Mouse (Mus musculus) small intestine, adult 2 months (tissue): Measurements from ENCODE around the gene Dcdc2c.

ENCODE experiments used
- CTCF ChIP-seq: fragments of 200-500 bp; IDR thresholded peaks from 2 replicates; pipeline ENCODE4 v1.5.1; 2012; ENCODE audit warnings: low read depth, mild to moderate bottlenecking, control low read depth, inconsistent platforms, low read length, moderate library complexity, mixed read lengths; ENCODE audit not compliant: insufficient replicate concordance, insufficient read length; ENCODE audit errors: extremely low read depth
- POLR2A ChIP-seq: fragments of 200-500 bp; IDR thresholded peaks from 2 replicates; pipeline ENCODE4 v1.6.1; 2012; ENCODE audit warnings: low read depth, mild to moderate bottlenecking, control low read depth, inconsistent platforms, low read length, moderate library complexity

DNA sequence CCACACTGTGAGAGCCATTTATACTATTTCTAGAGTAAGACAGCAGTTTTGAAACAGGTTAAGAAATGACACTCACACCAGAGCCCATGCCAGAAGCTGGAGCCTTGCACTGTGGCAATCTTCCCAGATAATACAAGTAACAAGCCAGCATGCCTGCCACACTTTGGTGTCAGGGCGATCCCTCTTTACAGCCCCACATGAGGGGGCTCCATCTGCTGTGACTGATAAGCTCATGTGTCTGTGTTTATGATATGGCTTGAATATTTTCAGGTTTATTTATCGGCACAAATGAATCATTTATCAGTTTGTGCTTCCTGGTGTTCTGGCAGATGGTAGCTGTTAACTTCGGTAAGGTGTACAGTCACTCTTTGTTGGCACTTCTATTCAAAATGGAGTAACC lies 25.9 kb upstream of the Dcdc2c start:
- TF ChIP-seq CTCF (no peak), POLR2A (no peak)
